Mouse (Mus musculus) heart, adult 11 months (tissue): ENCODE data around the gene Mrvi1.

Experiments
- DNase-seq: peaks from one replicate; pipeline ENCODE4 v3.0.0; 2022

Mrvi1 gene

DNA sequence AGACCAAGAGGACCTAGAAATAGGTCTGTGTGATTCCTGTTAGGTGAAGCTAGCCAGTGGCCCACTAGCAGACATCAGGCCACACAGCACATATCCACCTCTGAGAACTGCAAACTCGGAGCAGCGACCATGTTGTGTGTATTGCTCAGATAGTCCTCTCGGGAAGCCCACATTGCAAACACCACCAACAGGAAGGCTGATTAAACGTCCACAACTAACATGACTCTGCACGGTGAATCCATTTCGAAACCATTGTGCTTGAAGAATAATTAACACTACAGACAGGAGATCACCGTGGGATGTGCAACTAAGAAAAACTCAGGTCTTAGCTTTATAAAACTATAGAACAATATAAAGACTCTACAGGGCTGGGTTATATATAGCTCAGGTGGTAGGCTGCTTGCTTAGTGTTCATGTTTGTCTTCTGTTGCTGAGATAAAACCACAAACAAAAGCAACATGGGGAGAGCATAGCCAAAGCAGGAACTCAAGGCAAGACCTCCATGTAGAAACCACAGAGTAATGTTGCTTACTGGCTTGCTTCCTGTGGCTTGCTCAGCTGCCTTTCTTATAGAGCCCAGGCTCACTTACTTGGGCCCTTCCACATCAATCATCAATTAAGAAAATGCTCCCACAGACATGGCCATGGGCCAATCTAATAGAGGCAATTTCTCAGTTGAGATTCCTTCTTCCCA, 4.4 kb downstream of the Mrvi1 start:
- no peak for DNase-seq

DNA sequence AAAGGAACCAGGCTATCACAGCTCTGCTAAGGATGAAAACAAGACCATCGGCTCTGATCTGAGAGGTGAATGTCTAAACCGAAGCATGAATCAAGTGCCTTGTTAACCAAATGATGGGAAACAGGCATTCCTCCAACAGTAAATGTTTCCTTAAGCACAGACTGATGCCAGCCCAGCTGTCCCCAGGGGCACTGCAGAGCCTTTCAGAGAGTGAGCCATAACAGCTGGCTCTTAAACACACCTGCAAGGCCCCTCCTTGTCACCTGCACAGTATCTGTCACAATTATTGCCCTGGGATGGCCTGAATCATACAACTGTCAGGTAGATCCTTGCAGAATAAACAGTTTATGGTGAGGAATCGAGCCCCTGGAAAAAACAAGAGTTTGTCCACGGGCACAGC, 8.8 kb downstream of the Mrvi1 start:
- DNase-seq = no peak

DNA sequence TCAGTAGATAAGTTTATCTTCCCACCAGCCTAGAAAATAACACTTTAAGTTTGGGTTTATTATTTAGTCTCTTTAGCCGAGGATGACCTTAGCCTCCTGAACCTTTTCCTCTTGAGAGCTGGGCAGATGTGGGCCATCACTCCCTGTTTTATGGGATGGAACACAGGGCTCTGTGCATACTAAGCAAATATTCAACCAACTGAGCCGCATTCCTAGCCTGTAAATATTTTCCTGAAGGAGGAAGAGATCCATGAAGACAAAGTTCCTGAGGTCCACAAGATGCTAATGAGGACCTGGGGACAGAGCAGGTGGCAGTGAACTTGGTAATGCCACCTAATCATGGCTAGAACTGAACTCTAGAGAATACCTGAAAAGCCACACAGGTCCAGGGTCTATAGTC, 9.5 kb downstream of the Mrvi1 start:
- DNase-seq = no peak

DNA sequence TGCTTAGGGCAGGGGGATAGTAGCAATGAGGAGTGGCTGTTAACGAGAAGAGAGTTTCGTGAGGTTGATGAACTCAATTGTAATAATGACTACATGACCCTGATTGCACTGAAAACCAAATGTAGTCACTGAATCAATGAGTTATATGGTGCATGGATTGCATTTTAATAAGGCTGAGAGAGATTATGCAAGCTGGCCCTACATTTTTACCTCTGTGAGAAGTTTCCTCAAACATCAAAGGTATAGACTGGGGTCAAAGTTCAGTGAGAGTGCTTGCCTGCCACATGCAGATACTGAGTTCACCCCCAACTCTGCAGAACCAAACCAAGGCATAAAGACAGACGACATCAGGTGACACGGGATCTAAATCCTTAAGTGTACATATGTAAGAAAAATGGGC, 14.9 kb downstream of the Mrvi1 start:
- no peak for DNase-seq

DNA sequence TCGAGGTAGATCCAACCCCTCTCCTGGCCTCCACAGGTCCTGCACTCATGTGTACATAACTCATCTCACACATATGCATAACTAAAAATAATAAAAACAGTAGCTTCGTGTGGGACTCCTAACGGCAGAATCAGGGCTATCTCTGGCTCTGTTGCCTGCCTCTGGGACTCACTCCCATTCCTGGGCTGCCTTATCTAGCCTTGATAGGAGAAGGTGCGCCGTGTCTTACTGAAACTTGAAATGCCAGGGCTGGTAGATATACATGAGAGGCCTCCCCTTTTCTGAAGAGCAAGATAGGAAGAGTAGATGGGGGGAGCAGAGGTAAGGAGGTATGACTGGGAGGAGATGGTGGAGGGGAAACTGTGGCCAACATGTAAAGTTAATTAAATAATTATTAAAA, 15.4 kb downstream of the Mrvi1 start:
- no peak for DNase-seq

DNA sequence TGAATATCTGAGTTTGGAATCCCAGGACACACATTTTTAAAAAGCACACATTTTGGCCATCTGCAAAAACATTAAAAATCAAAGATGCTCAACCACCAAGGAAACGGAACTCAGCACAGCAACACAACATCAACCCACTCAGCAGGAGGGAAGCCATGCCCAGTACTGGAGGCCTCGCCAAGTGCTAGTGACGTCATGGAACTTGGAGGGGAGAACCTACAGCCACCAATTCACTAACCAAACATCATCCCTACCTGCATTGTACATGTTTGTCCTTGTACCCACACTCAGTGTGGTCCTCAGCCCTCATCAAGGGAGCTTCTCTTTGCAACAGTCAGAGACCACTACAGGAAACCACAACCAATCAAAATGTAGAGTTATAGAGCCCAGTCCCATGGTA, 16.9 kb downstream of the Mrvi1 start:
- no peak for DNase-seq

DNA sequence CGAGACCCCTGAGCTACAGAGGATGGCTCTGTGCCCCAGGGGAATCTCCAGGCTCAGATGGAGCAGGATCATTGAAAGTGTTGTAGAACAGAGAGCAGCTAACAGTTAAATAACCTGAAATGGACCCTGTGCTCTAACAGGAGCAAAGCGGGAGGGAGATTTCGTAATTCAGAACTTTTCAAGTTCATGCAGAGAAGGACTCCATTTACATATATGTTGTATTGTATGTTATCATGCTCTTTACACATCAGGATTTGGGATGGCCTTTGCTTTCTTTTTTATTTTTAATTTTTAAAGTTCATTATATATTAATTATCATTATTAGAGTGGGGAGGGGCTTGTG, 18.6 kb downstream of the Mrvi1 start:
- DNase-seq = no peak

DNA sequence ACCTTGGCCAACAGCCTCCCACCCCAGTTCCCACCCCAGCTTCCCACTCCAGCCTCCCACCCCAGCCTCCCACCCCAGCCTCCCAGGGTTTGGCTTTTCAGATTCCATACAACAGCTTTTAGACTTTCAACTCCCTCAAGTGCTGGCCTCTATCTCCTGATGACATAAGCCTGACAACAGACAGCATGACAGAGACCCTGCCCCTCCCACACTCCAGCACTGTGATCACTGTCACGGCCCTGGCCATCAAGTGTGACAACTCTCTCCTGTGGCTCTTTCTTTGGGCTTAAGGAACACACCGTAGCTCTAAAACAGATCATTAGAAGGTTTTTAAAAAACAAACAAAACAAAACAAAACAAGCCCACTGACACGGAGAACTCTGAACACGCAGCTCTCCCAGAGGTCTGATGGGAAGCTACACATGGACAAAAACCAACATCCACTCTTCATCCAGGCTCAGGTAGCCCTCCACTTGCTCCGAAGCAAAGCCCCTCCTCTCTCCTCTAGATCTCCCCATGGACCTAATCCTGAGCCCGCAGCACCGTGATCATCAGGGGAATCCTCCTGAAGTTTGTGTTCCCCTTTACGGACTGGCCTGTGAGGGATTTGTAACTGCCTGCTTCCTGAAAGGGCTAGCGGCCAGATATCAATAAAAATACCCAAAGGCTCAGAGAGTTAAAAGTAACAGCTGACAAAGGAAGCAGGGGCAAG, 19.2 kb downstream of the Mrvi1 start:
- no peak for DNase-seq

DNA sequence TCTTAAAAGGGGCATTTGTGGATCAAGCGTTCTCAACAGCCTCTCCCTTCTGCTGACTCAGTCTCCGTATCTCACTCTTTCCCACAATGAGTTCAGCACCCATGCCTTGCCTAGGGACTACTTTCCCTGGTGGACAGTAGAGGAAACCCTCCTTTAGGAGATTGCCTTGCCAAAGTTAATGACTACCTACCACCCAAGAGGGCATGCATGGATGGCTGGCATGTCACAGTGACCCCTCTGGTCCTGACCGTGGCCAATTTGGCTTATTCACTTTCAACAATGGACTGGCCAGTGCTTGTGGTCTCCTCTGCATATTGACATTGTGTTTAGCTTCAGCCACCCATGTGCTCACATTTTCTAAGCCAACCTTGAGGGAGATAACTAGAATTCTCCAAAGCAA, 19.8 kb downstream of the Mrvi1 start:
- no peak for DNase-seq

DNA sequence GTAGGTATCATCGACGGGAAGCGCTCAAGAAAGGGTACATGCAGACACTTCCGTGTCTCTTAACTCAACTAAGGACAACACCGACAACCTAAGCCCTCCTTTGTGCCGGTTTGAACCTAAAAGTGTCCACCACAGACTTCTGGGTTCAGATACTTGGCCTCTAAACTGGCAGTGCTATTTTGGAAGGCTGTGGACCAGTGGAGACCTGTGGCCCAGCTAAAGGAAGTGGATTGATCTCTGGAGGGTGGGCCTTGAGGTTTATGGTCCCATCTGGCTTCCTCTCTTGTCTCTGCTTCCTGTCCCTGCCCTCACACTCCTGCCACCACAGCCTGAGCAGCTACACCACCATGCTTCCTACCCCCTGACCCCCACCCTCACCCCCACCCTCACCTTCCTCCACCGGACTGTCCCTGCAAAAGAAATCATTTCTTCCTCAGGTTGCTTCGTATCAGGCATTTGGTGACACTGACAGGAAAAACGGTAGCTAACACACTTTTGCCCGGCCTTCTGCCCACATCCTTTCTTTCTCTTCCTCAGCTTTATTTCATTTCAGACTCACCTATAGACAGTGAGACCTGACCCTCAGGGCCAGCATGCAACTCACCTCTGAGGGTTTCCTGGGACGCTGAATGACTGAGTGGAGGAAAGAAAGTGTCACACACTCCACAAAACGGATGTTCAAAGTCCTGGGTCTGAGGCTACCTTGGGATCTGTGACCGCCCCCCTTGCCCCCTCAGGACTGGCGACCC, 25.7 kb downstream of the Mrvi1 start:
- no peak for DNase-seq

DNA sequence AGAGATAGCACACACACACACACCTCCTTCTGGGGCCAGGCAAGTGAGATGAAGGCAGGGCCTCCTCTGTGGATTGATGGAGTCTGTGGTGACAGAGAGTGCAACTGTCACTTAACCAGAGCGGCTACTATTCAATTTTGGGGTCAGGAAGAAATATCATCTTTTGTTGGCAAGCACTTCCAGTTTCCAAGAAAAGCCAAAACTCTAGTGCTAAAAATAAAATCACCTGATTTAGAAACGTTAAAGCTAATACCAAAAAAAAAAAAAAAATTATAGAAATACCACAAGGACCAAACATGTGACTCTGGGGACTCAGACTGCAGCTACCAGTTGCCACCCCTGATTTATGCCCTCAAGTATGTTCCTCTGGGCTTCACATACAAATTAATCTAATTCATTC, 26.7 kb downstream of the Mrvi1 start:
- no peak for DNase-seq

DNA sequence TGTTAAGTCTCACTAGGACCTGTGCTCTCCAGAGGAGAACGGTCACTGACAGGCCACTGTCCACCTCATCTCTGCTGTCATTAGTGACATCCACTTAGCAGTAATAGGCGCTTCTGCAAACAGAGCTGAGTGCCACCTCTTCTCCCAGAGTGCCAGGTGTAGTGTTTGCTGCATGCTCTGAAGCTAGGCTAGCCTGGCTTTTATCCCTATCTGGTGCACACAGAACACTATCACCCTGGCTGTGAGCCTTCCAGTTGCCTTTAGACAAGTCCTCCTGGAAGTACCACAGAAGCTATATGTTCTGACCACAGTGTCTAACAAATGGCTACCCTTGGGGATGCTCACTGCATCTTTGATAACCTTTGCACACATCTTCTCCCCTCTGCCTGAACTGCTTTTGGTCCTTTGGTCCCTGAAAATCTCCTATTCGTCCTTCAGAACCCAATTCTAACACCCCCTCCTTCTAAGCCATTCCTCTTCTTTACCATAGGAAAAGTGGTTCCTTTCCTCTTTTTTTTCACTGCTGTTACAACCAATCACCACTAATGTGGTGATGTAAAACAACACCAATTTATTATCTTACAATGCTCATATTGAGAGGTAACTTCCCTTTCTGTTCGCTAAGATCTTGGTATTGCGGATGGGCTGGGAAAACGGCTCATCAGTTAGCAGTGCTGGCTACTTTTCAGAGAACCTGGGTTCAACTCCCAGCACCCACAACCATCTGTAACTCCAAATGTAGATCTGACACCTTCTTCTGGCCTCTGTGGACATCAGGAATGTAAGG, 28.0 kb downstream of the Mrvi1 start:
- no peak for DNase-seq

DNA sequence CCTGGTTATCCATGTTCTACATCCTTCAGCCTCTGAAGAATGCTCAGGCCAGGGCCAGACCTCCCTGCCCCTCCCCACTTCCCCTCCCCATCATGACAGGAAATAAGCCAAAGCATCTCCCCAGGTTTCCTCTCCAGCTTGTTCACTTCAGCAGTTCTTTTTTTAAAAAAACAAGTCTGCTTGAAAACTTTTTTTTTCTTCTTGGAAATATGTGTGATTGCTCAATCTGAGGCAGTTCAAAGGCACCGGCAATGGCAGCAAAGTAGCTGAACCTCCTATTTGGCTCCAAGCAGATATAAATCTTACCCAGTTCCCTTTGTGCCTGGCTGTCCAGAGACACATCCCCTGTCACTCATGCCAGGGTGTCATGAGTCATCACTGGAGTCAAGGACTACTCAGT, 29.1 kb downstream of the Mrvi1 start:
- peak; percentile 96 for DNase-seq

DNA sequence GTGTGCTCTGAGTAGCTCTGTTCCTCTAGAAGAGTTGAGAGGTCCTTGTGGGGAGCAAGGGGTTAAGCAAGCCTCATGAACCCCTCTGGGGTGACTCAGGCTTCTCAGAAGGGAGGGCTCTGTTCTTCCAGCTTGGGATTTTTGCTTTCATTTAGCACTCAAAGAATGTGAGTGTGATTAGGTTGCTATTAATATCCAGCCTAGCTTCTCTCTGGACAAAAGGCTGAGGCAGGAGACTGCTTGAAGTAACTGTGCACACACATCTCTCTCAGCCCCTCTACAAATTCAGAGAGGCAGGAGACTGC, 31.7 kb downstream of the Mrvi1 start:
- no peak for DNase-seq

DNA sequence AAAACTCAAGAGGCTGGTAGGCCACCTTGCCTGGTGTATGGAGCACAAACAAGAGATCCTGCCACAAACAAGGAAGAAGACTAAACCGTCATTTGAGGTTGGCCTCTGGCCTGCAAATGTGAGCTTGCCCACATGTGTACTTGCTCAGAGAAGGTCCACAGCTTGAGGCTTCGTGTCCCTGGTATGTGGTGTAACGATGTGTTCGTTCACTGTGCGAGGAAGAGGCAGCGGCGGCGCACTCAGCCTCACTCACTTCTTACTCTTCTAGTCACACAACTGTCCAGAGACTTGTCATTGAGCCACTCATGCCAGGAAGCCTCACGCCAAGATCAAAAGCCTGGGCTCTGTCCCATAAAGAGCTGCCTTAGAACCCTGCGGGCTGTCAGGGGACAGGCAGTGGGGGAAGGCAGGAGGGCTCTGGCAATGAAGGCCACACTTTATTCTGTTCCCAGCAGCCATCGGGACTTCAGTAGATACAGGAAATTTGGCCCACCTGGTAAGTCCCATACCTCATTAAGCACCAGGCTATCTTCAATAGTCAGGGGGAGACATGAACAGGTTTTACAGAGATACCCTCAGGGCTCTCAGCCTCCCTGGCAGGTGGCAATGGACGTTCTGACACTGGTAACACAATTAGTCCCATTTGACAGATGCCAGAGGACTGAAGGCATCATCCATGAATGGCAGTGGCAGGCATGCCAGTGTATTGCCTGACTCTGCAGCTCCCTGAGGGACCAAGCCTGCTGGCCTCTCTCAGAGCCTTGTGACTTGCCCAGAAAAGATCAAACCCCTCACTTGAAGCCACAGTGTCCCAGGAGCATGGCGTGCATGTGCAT, 32.3 kb downstream of the Mrvi1 start:
- DNase-seq = peak; percentile 92

DNA sequence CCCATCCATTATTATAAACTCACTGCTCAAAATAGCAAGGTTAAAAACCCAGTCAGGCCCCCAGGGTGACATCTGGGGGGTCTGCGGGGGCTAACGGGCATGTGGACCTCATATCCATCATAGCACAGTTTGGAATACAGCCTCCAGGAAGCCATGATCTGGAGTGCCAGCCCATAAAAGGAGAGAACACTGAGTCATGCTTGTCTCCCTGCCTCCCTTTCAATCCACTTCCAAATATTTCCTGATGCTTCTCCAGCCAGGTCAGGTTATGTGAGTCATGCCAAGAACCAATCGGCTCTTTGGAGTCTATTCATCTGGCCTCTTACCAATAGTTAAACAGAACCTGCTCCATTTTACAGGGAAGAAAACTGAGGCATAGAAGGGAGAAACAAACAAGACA, 33.7 kb downstream of the Mrvi1 start:
- DNase-seq = peak; percentile 94

DNA sequence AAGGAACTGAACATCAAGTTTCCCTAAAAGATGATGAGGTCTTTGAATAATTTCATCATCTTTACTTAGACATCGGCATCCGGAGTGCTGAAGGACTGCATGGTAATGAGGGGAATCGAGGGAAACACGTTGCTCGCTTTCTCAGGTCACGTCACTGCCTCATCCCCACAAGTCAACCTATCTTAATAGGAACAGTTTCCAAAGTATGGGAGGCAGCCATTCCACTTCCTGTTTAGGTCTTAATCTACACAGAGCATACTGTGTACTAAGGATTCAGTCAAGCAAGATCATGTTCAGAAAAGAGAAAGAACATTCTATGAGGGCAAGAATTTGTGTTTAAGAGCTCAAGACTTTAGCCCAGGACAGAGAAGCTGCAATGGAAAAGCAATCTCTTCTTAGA, 34.6 kb downstream of the Mrvi1 start:
- no peak for DNase-seq

DNA sequence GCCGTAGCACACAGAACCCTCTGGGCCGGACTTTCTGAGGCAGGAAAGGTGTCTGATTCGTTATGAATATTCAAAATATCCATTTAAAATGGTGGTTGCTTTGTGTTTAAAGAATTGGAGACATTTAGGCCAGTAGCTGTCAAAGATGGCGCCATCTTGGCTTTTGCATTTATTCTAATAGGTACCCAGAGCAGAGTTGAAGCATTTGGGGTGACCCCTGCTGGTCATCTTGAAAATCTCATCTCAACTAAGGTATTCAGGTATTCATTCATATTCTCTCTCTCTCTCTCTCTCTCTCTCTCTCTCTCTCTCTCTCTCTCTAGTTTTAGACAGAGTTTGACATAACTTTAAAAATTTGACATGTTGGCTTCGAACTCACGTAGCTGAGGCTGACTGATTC, 35.5 kb downstream of the Mrvi1 start:
- no peak for DNase-seq

DNA sequence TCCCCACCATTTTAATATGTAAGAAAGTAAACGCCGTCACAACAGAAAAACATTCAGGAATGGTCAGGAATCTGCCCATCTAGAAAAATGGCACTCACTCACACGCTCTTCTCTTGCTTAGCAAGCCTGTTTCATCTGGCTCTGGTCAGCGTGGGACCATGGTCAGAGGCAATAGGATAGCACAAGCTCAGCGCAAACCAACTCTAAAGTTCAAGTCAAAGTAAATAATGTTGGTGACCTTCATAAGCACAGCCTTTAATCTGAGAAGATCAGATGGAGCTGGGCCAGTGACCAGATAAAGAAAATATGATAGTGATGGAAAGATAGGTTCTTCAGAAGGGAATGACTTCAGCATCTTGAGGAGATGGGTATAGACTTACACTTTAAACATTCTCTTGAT, 37.9 kb downstream of the Mrvi1 start:
- DNase-seq = no peak

DNA sequence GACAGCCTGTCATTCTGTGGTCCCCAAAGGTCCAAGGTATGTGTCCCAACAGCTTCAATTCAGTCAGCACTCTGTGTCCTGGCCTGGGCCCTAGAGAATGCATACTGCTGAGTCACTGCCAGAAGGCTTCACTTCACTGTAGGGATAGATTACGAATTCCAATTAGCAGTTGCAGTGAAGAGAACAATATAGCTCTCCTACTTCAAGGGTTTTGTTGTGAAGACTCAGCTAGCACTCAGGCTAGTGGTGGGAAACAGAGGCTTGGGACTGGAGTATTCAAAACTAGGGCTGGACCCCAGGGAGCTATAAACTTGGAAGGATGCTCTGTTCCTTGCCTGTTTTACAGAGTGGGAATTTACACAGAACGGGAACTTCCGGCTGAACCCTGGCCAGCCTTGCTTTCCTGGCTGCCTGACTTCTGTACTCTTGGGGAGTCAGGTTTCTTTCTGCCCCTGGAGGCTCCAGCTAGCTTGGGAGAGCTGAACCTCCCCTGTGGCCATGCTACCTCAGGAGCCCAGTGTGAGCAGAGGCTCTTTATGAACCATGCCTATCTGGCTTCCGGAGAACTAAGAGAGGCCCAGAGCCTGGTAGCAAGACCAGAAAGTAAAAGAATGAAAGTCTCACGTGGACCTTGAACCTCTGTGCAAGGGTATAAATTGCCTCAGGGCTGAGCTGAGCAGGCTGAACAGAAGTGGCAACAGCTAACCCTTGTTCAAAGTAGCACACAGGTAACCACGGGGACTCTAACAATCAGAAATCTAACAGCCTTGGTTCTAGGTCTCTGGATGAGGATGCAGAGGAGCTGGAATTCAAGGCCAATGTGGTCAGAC, 40.3 kb downstream of the Mrvi1 start:
- DNase-seq = peak; percentile 99

DNA sequence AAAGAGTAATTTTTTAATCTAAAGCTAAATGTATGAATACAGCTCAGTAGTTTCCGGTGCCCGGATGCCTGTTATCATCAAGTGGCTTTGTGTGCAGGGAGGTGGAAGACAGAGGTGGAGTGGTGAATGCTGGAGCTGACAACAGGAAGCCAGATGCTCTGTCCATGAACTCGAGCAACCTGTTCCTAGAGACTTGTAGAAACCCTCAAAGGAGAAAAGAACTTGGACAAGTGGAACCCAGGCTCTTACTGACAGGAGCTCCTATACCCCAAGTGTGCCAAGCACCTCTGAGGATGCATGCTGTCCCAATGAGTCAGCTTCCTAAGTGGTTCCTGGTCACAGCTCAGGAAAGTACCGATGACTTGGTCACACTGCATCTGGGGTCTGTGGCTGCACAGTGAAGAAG, 41.1 kb downstream of the Mrvi1 start:
- DNase-seq = peak; percentile 92
